Mouse (Mus musculus): ENCODE results near the gene Rfc2. TPM values are rescaled to one million over a fixed set of nuclear protein-coding genes. Genes with fewer than 3 reads are reported as not detected.
A peak's percentile ranks its signal among the peaks of the same experiment; 100 is the strongest.

Rfc2 gene
- 10 to 100 TPM; 48.1 to 55.6 TPM for total RNA-seq (2021)
- long read RNA-seq, experiment 1, full-length matches to known transcripts, result 30 of 40 reads
- long read RNA-seq, experiment 1, partial matches to known transcripts, result 1 of 40 reads
- long read RNA-seq, experiment 1, other reads (novel, unspliced or antisense), result 9 of 40 reads
- long read RNA-seq, experiment 2, full-length matches to known transcripts, result 46 of 53 reads
- long read RNA-seq, experiment 2, partial matches to known transcripts, result 4 of 53 reads
- long read RNA-seq, experiment 2, other reads (novel, unspliced or antisense), result 3 of 53 reads

GRCm38 (mm10) chr5:134581146-134581545 lies at the start of gene Rfc2:
Gene Rfc2 (plus strand): TSS chr5:134581366.
- no peak for TF ChIP-seq CTCF (conservative IDR thresholded peaks at IDR 0.05)
- H3K4me3 ChIP-seq, result no peak within 1 kb of the TSS
- no peak for DNase-seq (ENCODE audit: low spot score in 2 of 2)
- 0 out of 2 replicates have a peak within 1 kb of the TSS, but pooled peaks have one; percentile 54 for H3K27ac ChIP-seq

- peak; percentile 29; the same call in 1 of the 2 replicates for TF ChIP-seq CTCF (conservative IDR thresholded peaks at IDR 0.05)
- DNase-seq (ENCODE audit: low spot score in 2 of 2), result peak; percentile 43 to 61
- Histone ChIP-seq H3K27ac (peak overlapping the region; percentile 84), H3K4me3 (no peak overlapping the region)
Observed at GRCm38 (mm10) chr5:134531585-134531984, 49.6 kb upstream of the Rfc2 start.

- H3K27ac ChIP-seq, result peak overlapping the region; percentile 84; the same call in 1 of the 2 replicates
- no peak overlapping the region for H3K4me3 ChIP-seq
- DNase-seq (ENCODE audit: low spot score in 2 of 2), result no peak
- TF ChIP-seq CTCF (conservative IDR thresholded peaks at IDR 0.05), result no peak
Observed at GRCm38 (mm10) chr5:134532417-134532816, 48.7 kb upstream of the Rfc2 start.

- H3K27ac ChIP-seq, result no peak overlapping the region
- no peak overlapping the region for H3K4me3 ChIP-seq
- TF ChIP-seq CTCF (conservative IDR thresholded peaks at IDR 0.05), result no peak
- DNase-seq (ENCODE audit: low spot score in 2 of 2), result no peak
Observed at GRCm38 (mm10) chr5:134536036-134536435, 45.1 kb upstream of the Rfc2 start.

- Histone ChIP-seq H3K4me3 (no peak overlapping the region), H3K27ac (peak overlapping the region; percentile 80)
- TF ChIP-seq CTCF (conservative IDR thresholded peaks at IDR 0.05), result no peak
- peak; percentile 40 to 55 for DNase-seq (ENCODE audit: low spot score in 2 of 2)
Observed at GRCm38 (mm10) chr5:134539891-134540290, 41.3 kb upstream of the Rfc2 start.

GRCm38 (mm10) chr5:134540881-134541280 lies 40.3 kb upstream of the Rfc2 start:
- Histone ChIP-seq H3K4me3 (no peak overlapping the region), H3K27ac (peak overlapping the region; percentile 80)
- no peak for DNase-seq (ENCODE audit: low spot score in 2 of 2)
- no peak for TF ChIP-seq CTCF (conservative IDR thresholded peaks at IDR 0.05)

GRCm38 (mm10) chr5:134541640-134542039 lies 39.5 kb upstream of the Rfc2 start:
- no peak for DNase-seq (ENCODE audit: low spot score in 2 of 2)
- peak overlapping the region; percentile 80; the same call in 1 of the 2 replicates for H3K27ac ChIP-seq
- TF ChIP-seq CTCF (conservative IDR thresholded peaks at IDR 0.05), result no peak
- H3K4me3 ChIP-seq, result no peak overlapping the region

GRCm38 (mm10) chr5:134544516-134545241 lies 36.5 kb upstream of the Rfc2 start:
- 0 out of 2 replicates have a peak overlapping the region, but pooled peaks have one; percentile 10 for H3K4me3 ChIP-seq
- peak overlapping the region; percentile 59; the same call in 1 of the 2 replicates for H3K27ac ChIP-seq
- no peak for TF ChIP-seq CTCF (conservative IDR thresholded peaks at IDR 0.05)
- peak in 1 of 2 experiments; percentile 38 for DNase-seq (ENCODE audit: low spot score in 2 of 2)

GRCm38 (mm10) chr5:134545242-134545629 lies 35.9 kb upstream of the Rfc2 start:
- Histone ChIP-seq H3K27ac (peak overlapping the region; percentile 59; the same call in 1 of the 2 replicates), H3K4me3 (no peak overlapping the region)
- TF ChIP-seq CTCF (conservative IDR thresholded peaks at IDR 0.05), result peak; percentile 71
- DNase-seq (ENCODE audit: low spot score in 2 of 2), result no peak

GRCm38 (mm10) chr5:134546790-134547189 lies 34.4 kb upstream of the Rfc2 start:
- peak overlapping the region; percentile 72 for H3K27ac ChIP-seq
- H3K4me3 ChIP-seq, result no peak overlapping the region; the same call in 1 of the 2 replicates
- TF ChIP-seq CTCF (conservative IDR thresholded peaks at IDR 0.05), result no peak
- no peak for DNase-seq (ENCODE audit: low spot score in 2 of 2)

GRCm38 (mm10) chr5:134548306-134548705 lies 32.9 kb upstream of the Rfc2 start:
- no peak for TF ChIP-seq CTCF (conservative IDR thresholded peaks at IDR 0.05)
- Histone ChIP-seq H3K27ac (peak overlapping the region; percentile 68; the same call in 1 of the 2 replicates), H3K4me3 (0 out of 2 replicates have a peak overlapping the region, but pooled peaks have one; percentile 6)
- no peak for DNase-seq (ENCODE audit: low spot score in 2 of 2)

GRCm38 (mm10) chr5:134549640-134550168 lies 31.5 kb upstream of the Rfc2 start:
- H3K27ac ChIP-seq, result peak overlapping the region; percentile 98; the same call in 1 of the 2 replicates
- peak overlapping the region; percentile 99; the same call in 1 of the 2 replicates for H3K4me3 ChIP-seq
- TF ChIP-seq CTCF (conservative IDR thresholded peaks at IDR 0.05), result no peak
- no peak for DNase-seq (ENCODE audit: low spot score in 2 of 2)

- peak overlapping the region; percentile 98 for H3K27ac ChIP-seq
- peak overlapping the region; percentile 99 for H3K4me3 ChIP-seq
- TF ChIP-seq CTCF (conservative IDR thresholded peaks at IDR 0.05), result 0 out of 2 replicates have a peak, but pooled peaks have one; percentile 4
- DNase-seq (ENCODE audit: low spot score in 2 of 2), result no peak
Observed at GRCm38 (mm10) chr5:134550836-134551232, 30.3 kb upstream of the Rfc2 start.
